Mouse (Mus musculus) adrenal gland, adult (tissue): ENCODE results near the gene Olfr1100.

Source experiments
- DNase-seq, 2 experiments: peaks; one replicate each; pipeline ENCODE4 v3.0.0; 2022 to 2023; ENCODE audit warnings: low spot score in 1 of 2; ENCODE audit not compliant: inconsistent age in 2 of 2

Olfr1100 gene

GRCm38 (mm10) chr2:86979854-86980253 lies at the start of gene Olfr1100:
TSS of gene Olfr1100 (minus strand) at chr2:86979954.
- no peak for DNase-seq

GRCm38 (mm10) chr2:87026980-87027379 lies 47.2 kb upstream of the Olfr1100 start, which contains the start of gene Olfr1104:
TSS of gene Olfr1104 (minus strand) at chr2:87027080.
- no peak for DNase-seq

GRCm38 (mm10) chr2:86998098-86998497 lies 18.3 kb upstream of the Olfr1100 start, which contains the start of gene Olfr1102:
TSS of gene Olfr1102 (plus strand) at chr2:86998398.
- DNase-seq, result no peak

GRCm38 (mm10) chr2:86991121-86991520 lies 11.4 kb upstream of the Olfr1100 start, which contains the start of gene Olfr1101:
TSS of gene Olfr1101 (minus strand) at chr2:86991221.
- no peak for DNase-seq

DNA sequence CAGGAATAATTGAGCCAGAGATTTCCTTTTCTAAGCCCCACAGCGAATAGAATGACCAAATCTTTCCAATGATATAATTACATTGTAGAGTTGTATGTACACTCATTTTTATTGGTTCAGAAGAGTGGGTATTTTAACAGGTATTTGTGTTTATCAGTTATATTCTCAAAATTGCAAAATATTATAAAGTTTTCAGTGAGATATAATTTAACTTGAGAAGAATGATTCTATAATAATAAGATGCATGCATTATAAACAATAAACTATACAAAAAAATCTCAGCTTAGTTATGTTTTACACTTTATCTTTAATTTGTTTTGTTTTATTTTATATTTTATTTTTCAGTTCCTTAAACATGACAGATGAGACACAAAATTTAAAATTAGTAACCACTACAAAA lies 19.2 kb downstream of the Olfr1100 start, which contains the start of gene Olfr1099:
Gene Olfr1099, minus strand, starts transcription at position 101 of the 400 bp plus-strand sequence.
- DNase-seq, result no peak

DNA sequence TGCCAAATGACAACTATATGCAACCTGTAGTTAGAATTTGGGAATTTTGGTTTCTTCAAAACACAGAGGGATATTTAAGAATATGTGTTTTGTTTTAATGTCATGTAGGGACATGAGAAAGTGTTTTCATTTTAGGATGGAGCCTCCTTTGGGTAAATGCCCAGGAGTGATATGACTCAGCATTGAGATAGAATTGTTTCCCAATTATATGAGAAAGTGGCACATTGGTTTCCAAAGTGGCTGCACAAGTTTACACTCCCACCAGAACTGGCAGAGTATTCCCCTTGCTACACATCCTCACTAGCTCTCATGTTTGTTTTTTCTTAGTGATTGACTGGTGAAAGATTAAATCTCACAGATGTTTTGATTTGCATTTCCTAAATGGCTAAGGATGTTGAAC lies 53.2 kb downstream of the Olfr1100 start:
- DNase-seq, result no peak
